Mouse (Mus musculus) right cerebral cortex, postnatal 10 days (tissue): ENCODE measurements around the gene Ppm1n.

Experiments
- DNase-seq, 2 experiments: peaks; one replicate each; pipeline ENCODE4 v3.0.0; 2021; ENCODE audit warnings: low spot score in 2 of 2

Ppm1n gene

DNA sequence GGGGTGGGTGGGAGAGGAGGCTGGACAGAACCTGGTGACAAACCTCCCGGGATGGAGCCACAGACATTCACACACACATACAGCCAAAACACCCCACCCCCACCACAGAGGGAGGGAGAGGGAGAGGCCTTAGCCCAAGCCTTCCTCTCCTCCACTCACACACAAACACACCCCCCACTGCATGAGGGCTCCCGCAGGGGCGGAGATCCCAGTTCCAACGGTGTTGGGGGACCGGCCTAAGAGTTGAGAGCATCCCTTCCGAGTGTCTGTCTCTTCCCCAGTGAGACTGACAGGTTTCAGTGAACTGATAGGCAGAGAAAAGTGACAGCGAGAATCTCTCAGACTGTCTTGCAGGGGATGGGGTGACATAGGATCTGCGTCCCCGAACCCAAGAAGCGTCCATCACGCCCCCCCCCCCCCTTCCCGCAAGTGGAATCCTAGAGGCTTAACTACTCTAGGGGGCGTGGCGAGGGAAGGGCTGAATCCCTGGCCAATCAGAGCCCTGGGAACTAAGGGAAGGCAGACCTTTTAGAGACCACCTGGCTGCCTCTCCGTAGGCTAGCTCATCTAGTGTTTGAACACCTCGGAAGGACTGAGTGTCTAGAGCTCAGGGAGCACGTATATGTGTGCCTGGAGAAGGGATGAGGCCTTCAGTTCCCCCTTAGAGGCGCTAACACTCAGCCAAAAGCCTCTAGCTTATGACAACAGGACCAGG lies 28.0 kb upstream of the Ppm1n start:
- DNase-seq = peak; percentile 86 to 92

GRCm38 (mm10) chr7:19306819-19307738 lies 27.2 kb upstream of the Ppm1n start:
- DNase-seq = no peak

DNA sequence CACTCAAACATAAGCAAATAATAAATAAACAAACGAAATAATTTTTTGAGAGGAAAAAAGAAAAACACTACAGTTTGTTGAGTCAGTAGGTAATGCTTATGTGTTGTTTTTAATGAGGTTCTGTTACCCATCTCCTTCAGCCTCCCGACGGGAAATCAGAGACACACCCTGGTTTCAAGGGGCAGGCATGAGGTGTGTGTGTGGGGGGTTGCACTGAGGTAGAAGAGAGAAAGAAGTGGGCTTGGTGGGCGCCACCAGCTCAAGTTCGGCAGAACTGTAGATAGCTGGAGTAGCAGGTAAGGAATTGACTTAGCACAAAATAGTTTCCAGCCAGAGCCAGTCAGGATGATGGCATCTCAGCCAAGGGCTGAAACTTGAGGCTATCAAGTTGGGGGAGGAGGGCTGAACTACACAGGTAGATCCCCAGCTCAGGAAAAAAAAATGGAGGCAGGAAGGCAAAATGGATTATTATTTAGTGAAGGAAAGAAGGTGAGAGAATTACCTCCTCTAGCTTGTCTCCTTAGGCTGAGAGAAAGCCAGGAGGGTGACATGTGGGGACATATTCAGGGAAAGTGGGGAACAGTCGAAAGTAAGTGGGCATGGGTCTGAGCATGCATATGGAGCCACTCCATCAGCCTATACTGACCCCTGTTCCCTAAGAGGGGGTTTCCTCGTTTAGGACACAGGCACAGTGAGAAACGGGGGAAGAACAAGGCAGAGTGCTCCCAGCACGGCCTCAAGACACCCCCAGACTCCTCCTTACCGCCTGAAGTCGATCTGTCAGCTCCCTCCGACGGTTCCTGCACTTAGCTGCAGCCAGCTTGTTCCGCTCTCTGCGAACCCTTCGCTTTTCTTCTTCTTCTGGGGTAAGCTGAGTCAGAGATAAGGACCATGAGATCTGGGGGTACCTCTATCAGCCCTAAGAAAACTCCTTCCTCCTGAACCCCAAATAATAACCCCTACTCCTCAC lies 26.2 kb upstream of the Ppm1n start:
- no peak for DNase-seq

DNA sequence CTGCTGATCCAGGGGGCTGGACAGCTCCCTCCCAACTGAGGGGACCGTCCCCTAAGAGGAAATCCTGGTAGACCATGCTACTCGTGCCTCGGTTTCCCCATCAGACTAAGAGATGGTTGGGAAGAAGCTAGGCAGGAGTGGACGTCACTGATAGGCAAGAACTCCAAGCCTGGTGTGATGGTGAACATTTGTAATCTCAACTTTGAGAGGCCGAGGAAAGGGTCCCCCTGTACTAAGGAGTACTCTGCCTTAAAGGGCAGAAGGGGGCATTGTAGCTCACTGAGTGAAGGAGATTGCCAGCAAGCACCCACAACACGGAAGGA lies 25.5 kb upstream of the Ppm1n start:
- no peak for DNase-seq

DNA sequence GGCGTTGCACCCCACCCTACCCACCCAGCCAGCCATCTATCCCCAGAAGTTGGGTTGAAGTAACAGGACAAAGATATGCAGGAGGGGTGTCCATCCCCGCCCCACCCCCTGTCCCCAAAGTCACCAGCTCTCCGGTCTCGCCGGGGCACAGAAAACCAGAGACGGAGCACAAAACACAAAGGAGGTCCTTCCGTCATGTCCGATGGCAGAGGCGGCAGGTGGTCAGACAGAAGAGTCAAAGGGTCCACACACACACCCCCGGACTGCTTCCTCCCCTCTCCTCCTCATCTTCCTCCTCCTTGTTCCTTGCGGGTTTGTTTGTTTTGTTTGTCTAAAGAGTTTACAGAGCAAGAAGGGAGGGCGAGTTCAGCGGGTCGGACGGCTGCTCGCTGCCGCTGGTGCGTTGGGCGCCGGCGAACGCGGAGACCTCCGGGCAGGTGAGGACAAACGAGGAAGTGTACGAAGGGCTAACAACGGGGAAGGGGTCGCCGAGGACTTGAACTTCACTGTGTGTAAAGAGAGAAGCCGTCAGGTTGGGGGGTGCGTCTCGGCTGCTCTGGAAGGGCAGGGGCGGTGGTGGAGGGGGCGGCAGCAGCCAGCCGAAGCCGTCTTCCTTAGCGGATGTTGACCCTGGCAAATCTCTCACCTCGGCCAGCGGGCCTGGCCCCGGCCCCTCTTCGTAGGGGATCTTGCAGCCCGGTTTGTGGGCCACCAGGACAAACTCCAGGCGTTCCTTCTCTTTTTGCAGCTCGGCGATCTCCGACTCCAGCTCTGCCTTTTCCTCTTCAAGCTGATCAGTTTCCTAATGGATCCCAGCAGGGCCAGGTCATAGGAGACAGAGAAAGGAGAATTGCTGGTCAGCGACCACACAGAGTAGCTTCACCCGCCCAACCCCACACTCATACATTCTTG lies 24.9 kb upstream of the Ppm1n start:
- no peak for DNase-seq

- DNase-seq = peak in 1 of 2 experiments; percentile 71
Observed at GRCm38 (mm10) chr7:19303770-19304169, 23.9 kb upstream of the Ppm1n start.

- DNase-seq = no peak
Observed at GRCm38 (mm10) chr7:19303046-19303305, 23.1 kb upstream of the Ppm1n start.

DNA sequence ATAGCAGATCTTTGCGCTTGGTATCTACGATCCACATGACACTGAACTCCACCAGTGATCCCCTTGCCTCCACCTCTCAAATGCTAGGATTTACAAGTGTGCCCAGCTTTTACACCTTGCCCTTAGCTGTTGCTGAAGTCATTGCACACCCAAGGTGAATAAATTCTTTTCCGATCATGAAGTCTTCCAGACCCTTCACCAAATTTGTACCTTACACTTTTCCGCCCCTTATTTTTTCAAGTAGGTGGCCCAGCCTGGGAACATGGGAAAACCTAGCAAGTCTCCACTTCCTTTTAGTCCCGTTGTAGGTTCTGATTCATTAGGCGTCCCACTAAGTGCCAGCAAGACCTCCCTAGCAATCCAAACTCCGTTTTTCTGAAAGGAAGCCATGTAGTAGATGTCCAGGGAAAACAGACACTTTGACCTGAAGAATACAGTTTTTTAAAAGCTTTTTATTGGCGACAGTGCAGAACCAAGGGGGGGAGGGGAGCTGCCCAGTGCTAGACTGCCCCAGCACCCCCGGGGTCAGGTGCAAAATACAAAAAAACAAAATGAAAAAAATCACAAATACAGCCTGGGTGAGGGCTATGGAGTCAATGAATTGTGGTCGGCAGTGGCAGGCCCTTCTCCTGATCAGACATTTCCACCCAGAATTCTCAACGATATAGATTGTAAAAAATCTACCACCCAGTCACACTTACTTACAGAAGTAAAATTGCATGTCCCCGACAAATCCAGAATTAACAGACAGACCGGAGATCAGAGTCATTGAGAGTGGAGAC lies 22.6 kb upstream of the Ppm1n start:
- DNase-seq = no peak

- no peak for DNase-seq
Observed at GRCm38 (mm10) chr7:19301461-19302263, 21.8 kb upstream of the Ppm1n start.

GRCm38 (mm10) chr7:19300501-19301421 lies 20.9 kb upstream of the Ppm1n start:
- DNase-seq = peak; percentile 81 to 88

DNA sequence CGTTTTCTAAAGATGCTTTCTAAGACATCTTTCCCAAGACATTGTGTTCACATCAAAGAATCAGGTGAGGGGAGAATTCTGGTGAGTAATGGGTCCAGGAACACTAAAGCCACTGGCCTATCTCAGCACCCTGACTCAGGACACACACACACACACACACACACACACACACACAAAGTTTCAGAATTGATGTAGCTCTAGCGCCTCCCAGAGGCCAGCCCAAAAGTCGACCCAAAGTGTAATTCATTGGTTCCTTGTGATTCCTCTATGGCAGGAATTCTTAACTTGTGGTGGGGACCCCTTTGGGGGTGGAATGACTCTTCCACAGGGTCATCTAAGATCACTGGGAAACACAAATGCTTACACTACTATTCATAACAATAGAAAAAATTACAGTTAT lies 19.3 kb upstream of the Ppm1n start:
- DNase-seq = peak in 1 of 2 experiments; percentile 68

- DNase-seq = no peak
Observed at GRCm38 (mm10) chr7:19297794-19298193, 17.9 kb upstream of the Ppm1n start.

DNA sequence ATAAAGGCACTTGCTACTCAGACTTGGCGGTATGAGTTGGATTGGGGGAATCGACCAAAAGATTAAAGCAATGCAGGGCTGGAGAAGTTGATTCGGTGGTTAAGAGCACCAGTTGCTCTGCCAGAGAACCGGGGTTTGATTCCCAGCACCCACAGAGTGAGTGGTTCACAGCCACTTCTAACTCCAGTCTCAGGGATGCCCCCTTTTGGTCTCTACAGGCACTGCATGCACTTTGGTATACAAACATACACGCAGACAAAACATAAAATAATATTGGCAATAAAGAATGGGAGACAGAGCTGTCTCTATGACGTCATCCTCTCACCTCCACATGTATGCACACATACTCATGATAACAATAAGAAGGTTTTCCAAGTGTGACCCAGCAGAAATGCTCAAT lies 17.2 kb upstream of the Ppm1n start:
- no peak for DNase-seq

- DNase-seq = peak; percentile 95 to 96
Observed at GRCm38 (mm10) chr7:19295503-19296185, 15.8 kb upstream of the Ppm1n start.

DNA sequence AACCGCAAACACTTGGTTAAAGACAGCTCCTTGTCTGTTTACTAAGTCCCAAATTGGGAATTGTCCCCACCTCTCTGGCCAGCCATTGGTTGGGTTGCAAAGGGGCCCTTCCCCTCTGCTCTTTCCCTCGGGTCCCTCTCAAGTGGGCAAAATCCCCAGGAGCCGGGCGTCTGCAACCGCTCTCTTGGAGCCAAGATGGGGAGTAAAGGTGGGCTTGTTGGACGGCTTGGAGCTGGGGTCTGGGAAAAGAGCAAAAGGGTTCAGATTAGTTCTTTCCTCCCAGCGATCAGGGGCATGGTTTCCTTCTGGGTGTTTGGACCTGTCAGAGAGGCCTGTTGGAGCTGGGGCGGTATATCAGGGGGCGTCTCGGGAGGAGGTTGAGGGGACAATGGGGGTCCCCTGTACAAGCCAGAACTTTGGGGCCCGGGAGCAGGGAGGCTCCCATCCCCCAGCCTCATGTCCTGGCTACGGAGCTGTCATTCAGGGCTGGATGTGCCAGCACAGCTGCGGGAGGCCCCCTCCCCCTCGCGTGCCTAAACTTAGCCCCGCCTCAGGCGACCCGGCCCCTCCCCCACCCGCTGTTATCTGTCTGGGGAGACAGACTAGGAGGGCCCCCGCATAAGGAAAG lies 11.2 kb upstream of the Ppm1n start:
- peak in 1 of 2 experiments; percentile 63 for DNase-seq

GRCm38 (mm10) chr7:19284763-19285162 lies 4.9 kb upstream of the Ppm1n start:
- DNase-seq = peak; percentile 74 to 76

DNA sequence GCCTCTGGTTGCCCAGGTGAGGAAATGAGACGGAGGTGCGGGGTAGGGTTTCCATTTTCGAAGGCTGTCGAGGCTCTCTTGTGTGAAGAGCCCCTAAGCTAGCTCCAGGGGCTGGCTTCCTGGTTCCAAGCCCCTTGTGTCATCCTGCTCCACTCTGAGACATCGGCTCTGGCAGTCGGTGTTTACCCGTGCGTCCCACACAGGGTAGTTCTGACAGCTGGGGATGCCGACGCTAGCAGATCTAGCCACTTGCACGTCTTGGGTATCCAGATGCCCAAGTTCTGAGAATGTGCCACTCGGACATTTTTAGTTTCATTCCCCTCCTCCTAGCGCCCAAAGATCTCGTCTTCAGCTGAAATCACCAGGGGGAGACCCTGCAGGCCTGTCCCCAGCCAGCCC lies 3.5 kb upstream of the Ppm1n start:
- peak; percentile 60 to 74 for DNase-seq
